Mouse (Mus musculus) kidney, postnatal 0 days (tissue): ENCODE measurements around the gene Mettl7a3. TPM values are rescaled to one million over a fixed set of nuclear protein-coding genes. Genes with fewer than 3 reads are reported as not detected.
"Not testable (repeated sequence)": the region's sequence is repeated elsewhere in the genome, so short reads cannot be mapped to it uniquely, and the experiment has no call there.

ENCODE experiments used
- ATAC-seq: fragments of 200-750 bp; cut with Nextera tagmentation; replicated peaks from 2 replicates; pipeline ENCODE4 v1.8.0; 2017; ENCODE audit warnings: low read depth, moderate number of reproducible peaks, moderate TSS enrichment, moderate library complexity; ENCODE audit not compliant: low FRiP score
- DNase-seq: peaks from one replicate; pipeline ENCODE4 v3.0.0-alpha.2; 2016; ENCODE audit warnings: low spot score
- H3K27ac ChIP-seq: fragments of 300-500 bp; sonication (generic); 2 replicates; pipeline ENCODE4 v1.5.1; 2014; ENCODE audit warnings: mild to moderate bottlenecking
- H3K27me3 ChIP-seq: fragments of 300-500 bp; sonication (generic); 2 replicates; pipeline ENCODE4 v1.6.1; 2014; ENCODE audit warnings: low read length, mixed read lengths; ENCODE audit not compliant: insufficient read depth
- H3K36me3 ChIP-seq: fragments of 300-500 bp; sonication (generic); 2 replicates; pipeline ENCODE4 v1.6.1; 2014; ENCODE audit warnings: low read length, mixed read lengths; ENCODE audit not compliant: insufficient read depth
- H3K4me1 ChIP-seq: fragments of 300-500 bp; sonication (generic); replicated peaks from 2 replicates; pipeline ENCODE4 v1.6.1; 2014; ENCODE audit warnings: antibody characterized with exemption, low read length, mixed read lengths; ENCODE audit not compliant: insufficient read depth
- H3K4me2 ChIP-seq: fragments of 300-500 bp; sonication (generic); 2 replicates; pipeline ENCODE4 v1.6.1; 2014; ENCODE audit warnings: mild to moderate bottlenecking, low read length, moderate library complexity, mixed read lengths
- H3K4me3 ChIP-seq: fragments of 300-500 bp; sonication (generic); replicated peaks from 2 replicates; pipeline ENCODE4 v1.5.1; 2014; ENCODE audit warnings: low read depth, low read length
- H3K9ac ChIP-seq: fragments of 300-500 bp; sonication (generic); 2 replicates; pipeline ENCODE4 v1.6.1; 2014; ENCODE audit warnings: low read depth, low read length
- H3K9me3 ChIP-seq: fragments of 300-500 bp; sonication (generic); replicated peaks from 2 replicates; pipeline ENCODE4 v1.6.1; 2016; ENCODE audit warnings: low read length, inconsistent platforms, mixed read lengths
- CTCF ChIP-seq: IDR thresholded peaks from 2 replicates; pipeline ENCODE4 v1.5.1; 2016; ENCODE audit warnings: antibody characterized with exemption, low read depth, mild to moderate bottlenecking, moderate library complexity
- WGBS: fragments of 180-500 bp; shearing (Covaris S2); extraction: QIAGEN DNeasy Blood & Tissue Kit; methylation state at CpG from one replicate; pipeline ENCODE4 v1.1.7; 2014; 5-methylcytosine and 5-hydroxymethylcytosine counted together
- polyA plus RNA-seq: library from polyadenylated mRNA; unstranded; fragments of >200 nt; fragmentation: Nextera tagmentation; extraction: Ambion mirVana; gene quantifications from 2 replicates; pipeline ENCODE4 v1.2.1, GENCODE M21; 2015

Gene Mettl7a3
- polyA plus RNA-seq, 1 experiment from 2014 or later, result 0.41 TPM

- ATAC-seq (no peak), DNase-seq (no peak)
- Histone ChIP-seq H3K9me3 (no peaks in the 10 kb centered on the region), H3K4me1 (no peaks in the 10 kb centered on the region), H3K9ac (no peak within 1 kb of the TSS), H3K27ac (no peak within 1 kb of the TSS), H3K4me2 (no peak within 1 kb of the TSS), H3K36me3 (no peaks in the 10 kb centered on the region), H3K27me3 (no peaks in the 10 kb centered on the region), H3K4me3 (no peak within 1 kb of the TSS)
- 83% methylated on average over 10 of the region's 10 CpGs for WGBS
- TF ChIP-seq CTCF, result no peak
Measured at GRCm38 (mm10) chr15:100352711-100353250, 18.1 kb downstream of the Mettl7a3 start, which contains the start of the genes Methig1 and Mettl7a2. Methig1 (plus strand) TSS chr15:100353149. Mettl7a2 (plus strand) TSS chr15:100353200.

GRCm38 (mm10) chr15:100353399-100353798 is 18.7 kb downstream of the Mettl7a3 start:
- H3K4me2 ChIP-seq, H3K9ac ChIP-seq, H3K9me3 ChIP-seq, H3K27ac ChIP-seq, H3K4me3 ChIP-seq, H3K27me3 ChIP-seq, DNase-seq, ATAC-seq, H3K4me1 ChIP-seq, H3K36me3 ChIP-seq: not testable (repeated sequence)
- WGBS, result 86% methylated on average over 12 of the region's 22 CpGs

- H3K36me3 ChIP-seq, result no peaks in the 10 kb centered on the region
- H3K4me3 ChIP-seq, result no peak overlapping the region
- no peak overlapping the region for H3K4me2 ChIP-seq
- no peaks in the 10 kb centered on the region for H3K27me3 ChIP-seq
- no peak overlapping the region for H3K27ac ChIP-seq
- DNase-seq, result no peak
- H3K4me1 ChIP-seq, result no peaks in the 10 kb centered on the region
- H3K9ac ChIP-seq, result no peak overlapping the region
- 52% methylated on average over 5 of the region's 5 CpGs for WGBS
- no peak for ATAC-seq
- TF ChIP-seq CTCF, result no peak
- no peaks in the 10 kb centered on the region for H3K9me3 ChIP-seq
Measured at GRCm38 (mm10) chr15:100355876-100356275, 21.1 kb downstream of the Mettl7a3 start.

- WGBS, result 62% methylated on average over 7 of the region's 7 CpGs
- ATAC-seq, result no peak
- no peak for DNase-seq
Measured at GRCm38 (mm10) chr15:100364242-100364641, 29.5 kb downstream of the Mettl7a3 start, which contains the start of gene Higd1c. Higd1c (plus strand) TSS chr15:100364542.

GRCm38 (mm10) chr15:100365967-100366366 is 31.2 kb downstream of the Mettl7a3 start:
- WGBS, result 31% methylated on average over 9 of the region's 9 CpGs
- not testable (repeated sequence) for H3K4me2 ChIP-seq, H3K9me3 ChIP-seq, H3K4me1 ChIP-seq, H3K27me3 ChIP-seq, H3K36me3 ChIP-seq, ATAC-seq, H3K27ac ChIP-seq, H3K9ac ChIP-seq, DNase-seq, H3K4me3 ChIP-seq

More at GRCm38 (mm10) chr15:100364242-100364641, 29.5 kb downstream of the Mettl7a3 start, which contains the start of gene Higd1c:
- no peaks in the 10 kb centered on the region for H3K4me1 ChIP-seq
- H3K9ac ChIP-seq, result no peak within 1 kb of the TSS
- no peak within 1 kb of the TSS for H3K4me3 ChIP-seq
- H3K27ac ChIP-seq, result no peak within 1 kb of the TSS
- H3K36me3 ChIP-seq, result no peaks in the 10 kb centered on the region
- H3K4me2 ChIP-seq, result no peak within 1 kb of the TSS
- H3K27me3 ChIP-seq, result no peaks in the 10 kb centered on the region
- no peak for TF ChIP-seq CTCF
- H3K9me3 ChIP-seq, result no peaks in the 10 kb centered on the region

GRCm38 (mm10) chr15:100367119-100367518 is 32.4 kb downstream of the Mettl7a3 start:
- Histone ChIP-seq H3K27ac (no peak overlapping the region), H3K4me3 (no peak overlapping the region), H3K27me3 (no peaks in the 10 kb centered on the region), H3K36me3 (no peaks in the 10 kb centered on the region), H3K4me1 (no peaks in the 10 kb centered on the region), H3K9ac (no peak overlapping the region), H3K4me2 (no peak overlapping the region), H3K9me3 (no peaks in the 10 kb centered on the region)
- no peak for TF ChIP-seq CTCF
- 52% methylated on average over 7 of the region's 7 CpGs for WGBS
- DNase-seq (no peak), ATAC-seq (no peak)

- WGBS, result 29% methylated on average over 5 of the region's 5 CpGs
- Histone ChIP-seq H3K4me1 (no peaks in the 10 kb centered on the region), H3K27me3 (no peaks in the 10 kb centered on the region), H3K27ac (no peak overlapping the region), H3K9ac (no peak overlapping the region), H3K9me3 (no peaks in the 10 kb centered on the region), H3K4me2 (no peak overlapping the region), H3K36me3 (no peaks in the 10 kb centered on the region), H3K4me3 (no peak overlapping the region)
- ATAC-seq (no peak), DNase-seq (peak; percentile 76)
- peak; percentile 78 for TF ChIP-seq CTCF
Measured at GRCm38 (mm10) chr15:100375066-100375465, 40.3 kb downstream of the Mettl7a3 start.
